Mouse (Mus musculus) embryo, embryonic 10 days (tissue): Measurements from ENCODE around the gene Cab39l.

Experiments used
- DNase-seq: peaks from one replicate; pipeline ENCODE4 v3.0.0-alpha.2; 2015; ENCODE audit warnings: low spot score

Cab39l gene

GRCm38 (mm10) chr14:59630096-59630495, 189.3 kb downstream of the Cab39l start:
- no peak for DNase-seq

- no peak for DNase-seq
Observed at GRCm38 (mm10) chr14:59632067-59632466, 191.3 kb downstream of the Cab39l start.

GRCm38 (mm10) chr14:59633295-59633898, 192.6 kb downstream of the Cab39l start:
- no peak for DNase-seq

GRCm38 (mm10) chr14:59633988-59634387, 193.2 kb downstream of the Cab39l start:
- no peak for DNase-seq
